Mouse (Mus musculus) lung, embryonic 16.5 days (tissue): ENCODE measurements around the gene Pard3. TPM values are rescaled to one million over a fixed set of nuclear protein-coding genes. Genes with fewer than 3 reads are reported as not detected.

Experiments
- ATAC-seq: fragments of 200-750 bp; cut with Nextera tagmentation; 2 replicates; pipeline ENCODE4 v1.8.0; 2017; ENCODE audit warnings: low read depth, mild to moderate bottlenecking, moderate library complexity
- H3K27ac ChIP-seq: fragments of 300-500 bp; sonication (generic); 2 replicates; pipeline ENCODE4 v1.5.1; 2014; ENCODE audit warnings: mild to moderate bottlenecking, control low read depth, low read length
- H3K27me3 ChIP-seq: fragments of 300-500 bp; sonication (generic); 2 replicates; pipeline ENCODE4 v1.6.1; 2014; ENCODE audit warnings: low read depth, low read length, mixed read lengths; ENCODE audit not compliant: control insufficient read depth, insufficient read depth
- H3K36me3 ChIP-seq: fragments of 300-500 bp; sonication (generic); 2 replicates; pipeline ENCODE4 v1.6.1; 2014; ENCODE audit warnings: low read length; ENCODE audit not compliant: control insufficient read depth, insufficient read depth
- H3K4me1 ChIP-seq: fragments of 300-500 bp; sonication (generic); replicated peaks from 2 replicates; pipeline ENCODE4 v1.6.1; 2014; ENCODE audit warnings: low read length, mixed read lengths; ENCODE audit not compliant: control insufficient read depth, insufficient read depth
- H3K4me2 ChIP-seq: fragments of 300-500 bp; sonication (generic); 2 replicates; pipeline ENCODE4 v1.6.1; 2014; ENCODE audit warnings: low read depth, low read length, control low read depth
- H3K4me3 ChIP-seq: fragments of 300-500 bp; sonication (generic); 2 replicates; pipeline ENCODE4 v1.5.1; 2014; ENCODE audit warnings: mild to moderate bottlenecking, low read length, control low read depth
- H3K9ac ChIP-seq: fragments of 300-500 bp; sonication (generic); 2 replicates; pipeline ENCODE4 v1.6.1; 2014; ENCODE audit warnings: low read length, control low read depth
- H3K9me3 ChIP-seq: fragments of 300-500 bp; sonication (generic); 2 replicates; pipeline ENCODE4 v1.6.1; 2016; ENCODE audit warnings: low read length; ENCODE audit not compliant: control insufficient read depth
- WGBS: fragments of 180-500 bp; shearing (Covaris S2); extraction: QIAGEN DNeasy Blood & Tissue Kit; methylation state at CpG from one replicate; pipeline ENCODE4 v1.1.7; 2014; 5-methylcytosine and 5-hydroxymethylcytosine counted together
- polyA plus RNA-seq: library from polyadenylated mRNA; unstranded; fragments of >200 nt; fragmentation: Nextera tagmentation; extraction: Ambion mirVana; gene quantifications from 2 replicates; pipeline ENCODE4 v1.2.1, GENCODE M21; 2015

Pard3 gene
- polyA plus RNA-seq, 1 experiment from 2014 or later: 19.0 TPM

GRCm38 (mm10) chr8:127250746-127251145 is 187.1 kb downstream of the Pard3 start:
- H3K9me3 ChIP-seq: no peaks in the 10 kb centered on the region
- no peak overlapping the region for H3K4me3 ChIP-seq
- H3K36me3 ChIP-seq: no peaks in the 10 kb centered on the region
- no peak overlapping the region for H3K4me2 ChIP-seq
- 38% methylated on average over 4 of the region's 4 CpGs for WGBS
- no peak overlapping the region for H3K9ac ChIP-seq
- no peaks in the 10 kb centered on the region for H3K27me3 ChIP-seq
- H3K4me1 ChIP-seq: peaks cover 10% of the 10 kb centered on the region; the same call in 1 of the 2 replicates
- no peak overlapping the region for H3K27ac ChIP-seq
- ATAC-seq: no peak

GRCm38 (mm10) chr8:127251476-127251875 is 187.8 kb downstream of the Pard3 start:
- no peaks in the 10 kb centered on the region for H3K9me3 ChIP-seq
- no peak overlapping the region for H3K9ac ChIP-seq
- no peak overlapping the region for H3K4me3 ChIP-seq
- H3K4me2 ChIP-seq: no peak overlapping the region
- H3K27me3 ChIP-seq: no peaks in the 10 kb centered on the region
- H3K36me3 ChIP-seq: no peaks in the 10 kb centered on the region
- WGBS: 85% methylated on average over 3 of the region's 3 CpGs
- H3K27ac ChIP-seq: no peak overlapping the region
- no peak for ATAC-seq
- peaks cover 10% of the 10 kb centered on the region; the same call in 1 of the 2 replicates for H3K4me1 ChIP-seq

- no peaks in the 10 kb centered on the region for H3K9me3 ChIP-seq
- H3K27me3 ChIP-seq: no peaks in the 10 kb centered on the region
- ATAC-seq: no peak
- H3K4me3 ChIP-seq: no peak overlapping the region
- no peaks in the 10 kb centered on the region for H3K36me3 ChIP-seq
- peaks cover 10% of the 10 kb centered on the region; the same call in 1 of the 2 replicates for H3K4me1 ChIP-seq
- no peak overlapping the region for H3K27ac ChIP-seq
- no peak overlapping the region for H3K9ac ChIP-seq
- no peak overlapping the region for H3K4me2 ChIP-seq
- WGBS: 83% methylated on average over 13 of the region's 13 CpGs
These were observed 188.3 kb downstream of the Pard3 start for GRCm38 (mm10) chr8:127251985-127252384.

GRCm38 (mm10) chr8:127254625-127255024 is 190.9 kb downstream of the Pard3 start:
- Histone ChIP-seq H3K27me3 (no peaks in the 10 kb centered on the region), H3K9ac (no peak overlapping the region), H3K4me2 (no peak overlapping the region), H3K4me1 (peaks cover 10% of the 10 kb centered on the region; the same call in 1 of the 2 replicates), H3K9me3 (no peaks in the 10 kb centered on the region), H3K4me3 (no peak overlapping the region), H3K27ac (no peak overlapping the region), H3K36me3 (no peaks in the 10 kb centered on the region)
- 59% methylated on average over 7 of the region's 7 CpGs for WGBS
- ATAC-seq: no peak

DNA sequence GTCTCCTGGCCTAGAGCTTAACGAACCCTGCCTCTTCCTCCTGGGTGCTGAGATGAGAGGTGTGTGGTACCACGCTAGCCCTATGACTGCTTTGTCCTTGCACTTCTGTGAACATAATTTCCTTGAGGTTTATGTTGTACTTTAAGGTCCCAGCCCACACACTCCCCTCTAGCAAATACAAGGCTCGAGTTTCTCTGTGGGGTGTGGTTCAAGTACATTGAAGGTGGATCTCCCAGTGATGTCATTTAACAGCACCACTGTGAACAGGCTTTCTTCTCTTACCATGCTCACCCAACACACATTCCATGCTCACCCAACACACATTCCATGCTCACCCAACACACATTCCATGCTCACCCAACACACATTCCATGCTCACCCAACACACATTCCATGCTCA is 193.4 kb downstream of the Pard3 start:
- H3K9ac ChIP-seq: no peak overlapping the region
- ATAC-seq: no peak
- H3K27ac ChIP-seq: no peak overlapping the region
- no peaks in the 10 kb centered on the region for H3K27me3 ChIP-seq
- 83% methylated on average over 3 of the region's 3 CpGs for WGBS
- H3K36me3 ChIP-seq: no peaks in the 10 kb centered on the region
- no peaks in the 10 kb centered on the region for H3K9me3 ChIP-seq
- H3K4me3 ChIP-seq: no peak overlapping the region
- H3K4me2 ChIP-seq: no peak overlapping the region
- peaks cover 7% of the 10 kb centered on the region; the same call in 1 of the 2 replicates for H3K4me1 ChIP-seq

GRCm38 (mm10) chr8:127261051-127261450 is 197.4 kb downstream of the Pard3 start:
- Histone ChIP-seq H3K27ac (no peak overlapping the region), H3K4me3 (no peak overlapping the region), H3K27me3 (no peaks in the 10 kb centered on the region), H3K4me1 (no peaks in the 10 kb centered on the region), H3K9me3 (no peaks in the 10 kb centered on the region), H3K4me2 (no peak overlapping the region), H3K36me3 (no peaks in the 10 kb centered on the region), H3K9ac (no peak overlapping the region)
- 86% methylated on average over 6 of the region's 6 CpGs for WGBS
- ATAC-seq: no peak

DNA sequence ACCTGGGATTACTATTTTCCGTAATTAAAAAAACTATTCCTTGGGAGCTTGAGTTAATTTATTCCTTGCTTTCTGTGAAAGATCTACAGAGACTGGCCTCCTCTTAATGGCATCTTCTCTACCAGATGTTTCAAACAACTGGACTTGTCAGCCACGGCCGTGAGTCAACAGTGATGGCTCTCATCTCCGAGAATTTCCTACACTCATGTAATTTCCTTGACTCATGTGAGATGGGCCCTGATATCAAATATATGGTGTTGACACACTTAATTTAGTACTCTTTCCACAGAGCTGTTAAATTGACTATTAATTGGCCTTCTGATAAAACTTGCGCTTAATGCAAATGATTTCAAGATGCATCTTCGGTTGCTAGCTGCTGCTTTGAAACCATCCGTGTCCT is 198.3 kb downstream of the Pard3 start:
- Histone ChIP-seq H3K36me3 (no peaks in the 10 kb centered on the region), H3K4me2 (no peak overlapping the region), H3K9ac (no peak overlapping the region), H3K9me3 (no peaks in the 10 kb centered on the region), H3K4me3 (no peak overlapping the region), H3K27me3 (no peaks in the 10 kb centered on the region), H3K27ac (no peak overlapping the region), H3K4me1 (no peaks in the 10 kb centered on the region)
- 61% methylated on average over 7 of the region's 7 CpGs for WGBS
- ATAC-seq: no peak

GRCm38 (mm10) chr8:127262436-127262835 is 198.7 kb downstream of the Pard3 start:
- no peak overlapping the region for H3K4me3 ChIP-seq
- 40% methylated on average over 3 of the region's 3 CpGs for WGBS
- H3K36me3 ChIP-seq: no peaks in the 10 kb centered on the region
- no peaks in the 10 kb centered on the region for H3K9me3 ChIP-seq
- ATAC-seq: no peak
- no peak overlapping the region for H3K27ac ChIP-seq
- no peak overlapping the region for H3K4me2 ChIP-seq
- no peaks in the 10 kb centered on the region for H3K27me3 ChIP-seq
- H3K4me1 ChIP-seq: no peaks in the 10 kb centered on the region
- H3K9ac ChIP-seq: no peak overlapping the region

- Histone ChIP-seq H3K9ac (no peak overlapping the region), H3K36me3 (no peaks in the 10 kb centered on the region), H3K4me3 (no peak overlapping the region), H3K4me1 (no peaks in the 10 kb centered on the region), H3K4me2 (no peak overlapping the region), H3K27ac (no peak overlapping the region), H3K9me3 (no peaks in the 10 kb centered on the region), H3K27me3 (no peaks in the 10 kb centered on the region)
- no peak for ATAC-seq
- WGBS: 76% methylated on average over 4 of the region's 4 CpGs
These were observed 199.2 kb downstream of the Pard3 start for GRCm38 (mm10) chr8:127262926-127263325.

DNA sequence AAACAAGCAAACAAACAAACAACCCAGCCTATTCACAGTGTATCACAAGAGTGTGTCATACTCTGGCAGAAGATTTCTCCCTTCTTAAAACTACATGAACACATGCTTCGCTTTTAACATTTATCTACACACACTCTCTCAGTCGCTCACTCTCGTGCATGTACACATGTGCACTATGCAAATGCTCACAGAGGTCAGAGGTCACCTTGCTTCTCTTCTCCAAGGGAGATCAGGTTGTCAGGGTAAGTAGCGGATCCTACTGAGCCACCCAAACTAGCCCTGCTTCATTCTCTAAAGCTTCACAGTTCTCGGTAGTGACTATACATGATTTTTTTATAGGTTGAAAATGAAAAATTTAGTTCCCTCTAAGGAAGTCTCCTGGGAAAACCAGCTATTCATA is 199.8 kb downstream of the Pard3 start:
- Histone ChIP-seq H3K36me3 (no peaks in the 10 kb centered on the region), H3K4me2 (no peak overlapping the region), H3K4me1 (no peaks in the 10 kb centered on the region), H3K27ac (no peak overlapping the region), H3K9me3 (no peaks in the 10 kb centered on the region), H3K4me3 (no peak overlapping the region), H3K27me3 (no peaks in the 10 kb centered on the region), H3K9ac (no peak overlapping the region)
- no peak for ATAC-seq
- WGBS: 63% methylated on average over 5 of the region's 5 CpGs
